In genomic region chr2:52220074-52220473, GRCm38 (mm10) we compare ENCODE assay signal across 9 mouse cellular contexts.
DNase-seq lines count a peak whose midpoint lies in the region; ATAC-seq and TF ChIP-seq lines count a peak whose summit lies in the region.
"Had no signal": no experiment of that assay in that cellular context is flagged by ENCODE, and none has a peak within 500 bp of the region (broad histone marks: within the 10 kb centered on the region; RNA-seq: fewer than 3 reads in every experiment).

No protein-coding gene starts in this region.

- H3K9me3 ChIP-seq in lung, embryonic 14.5 days (ENCODE audit: low read depth, low read length) = no peaks in the 10 kb centered on the region

- TF ChIP-seq CTCF in lung, embryonic 14.5 days (IDR thresholded peaks at IDR 0.05; ENCODE audit: low read depth) = peak; percentile 70

- 38% methylated on average over 8 of the region's 8 CpGs for WGBS in lung, embryonic 14.5 days

- no peaks in the 10 kb centered on the region for H3K27me3 ChIP-seq in lung, embryonic 14.5 days (ENCODE audit: insufficient read depth, low read length)

- DNase-seq in adrenal gland, adult 8-10 months = peak; percentile 3
- DNase-seq in adrenal gland, postnatal 4 days (ENCODE audit: low spot score in 2 of 2) = no peak
- peak; percentile 70 for DNase-seq in lung, embryonic 14.5 days
- no peak for DNase-seq in lung, postnatal 25 days (ENCODE audit: low spot score)
- DNase-seq in cerebellum, postnatal 36 days = peak; percentile 46 to 68
- peak; percentile 16 for DNase-seq in kidney, postnatal 10 days
- peak; percentile 14 for DNase-seq in thymus, postnatal 0 days (ENCODE audit: low spot score)
- no peak for DNase-seq in urinary bladder, postnatal 36 days (ENCODE audit: low spot score in 2 of 2)

- H3K9ac ChIP-seq in lung, embryonic 14.5 days = no peak overlapping the region

- ATAC-seq in lung, embryonic 14.5 days (ENCODE audit: insufficient read depth) = no peak

- H3K4me1 ChIP-seq in lung, embryonic 14.5 days (ENCODE audit: insufficient read depth) = no peaks in the 10 kb centered on the region

- no peak overlapping the region for H3K4me3 ChIP-seq in lung, embryonic 14.5 days (ENCODE audit: low read depth, low read length)
- H3K4me3 ChIP-seq: myocyte had no signal

- no peak overlapping the region for H3K4me2 ChIP-seq in lung, embryonic 14.5 days

- H3K36me3 ChIP-seq in lung, embryonic 14.5 days (ENCODE audit: insufficient read depth) = no peaks in the 10 kb centered on the region

- H3K27ac ChIP-seq in lung, embryonic 14.5 days (ENCODE audit: low read depth) = no peak overlapping the region

Comparison
In these comparisons a context has a peak if more than half of its experiments do, and no peak if none do; other contexts are left out.
1. DNase-seq: peak in adrenal gland, adult 8-10 months (single experiment), lung, embryonic 14.5 days (single experiment), cerebellum, postnatal 36 days (2 of 2), kidney, postnatal 10 days (single experiment) and thymus, postnatal 0 days (single experiment); none in adrenal gland, postnatal 4 days (0 of 2), lung, postnatal 25 days (single experiment) and urinary bladder, postnatal 36 days (0 of 2).